Comparison of ENCODE assay signal across 30 mouse cellular contexts in genomic region chr2:120575978-120576377, GRCm38 (mm10). TPM values are rescaled to one million over a fixed set of nuclear protein-coding genes. Genes with fewer than 3 reads are reported as not detected.
A peak's percentile ranks its signal among the peaks of the same experiment; 100 is the strongest.
DNase-seq lines count a peak whose midpoint lies in the region; ATAC-seq and TF ChIP-seq lines count a peak whose summit lies in the region.
"Had no signal": no experiment of that assay in that cellular context is flagged by ENCODE, and none has a peak within 500 bp of the region (broad histone marks: within the 10 kb centered on the region; RNA-seq: fewer than 3 reads in every experiment).

No protein-coding gene starts in this region.

- H3K4me2 ChIP-seq in liver, embryonic 14.5 days (ENCODE audit: low read depth), result peak overlapping the region; percentile 26
- no peak overlapping the region for H3K4me2 ChIP-seq in forebrain, embryonic 13.5 days
- H3K4me2 ChIP-seq: forebrain, embryonic 12.5 days; hindbrain, embryonic 12.5 days; intestine, embryonic 15.5 days; lung, embryonic 15.5 days; midbrain, embryonic 11.5 days; stomach, embryonic 15.5 days had no signal

- H3K4me3 ChIP-seq in bone marrow macrophage, adult 2 months (ENCODE audit: insufficient read depth, low read length), result no peak overlapping the region
- H3K4me3 ChIP-seq in liver, embryonic 14.5 days (ENCODE audit: insufficient read depth in 1 of 2, low read depth in 2 of 2, low read length in 2 of 2), result no peak overlapping the region
- peak overlapping the region; percentile 81 for H3K4me3 ChIP-seq in megakaryocyte, embryonic 14.5 days (replicated peaks)
- H3K4me3 ChIP-seq in forebrain, embryonic 13.5 days, result no peak overlapping the region
- H3K4me3 ChIP-seq: erythroblast, embryonic 14.5 days; forebrain, embryonic 12.5 days; hindbrain, embryonic 12.5 days; intestine, embryonic 15.5 days; limb, embryonic 10.5 days; limb, embryonic 15.5 days; lung, embryonic 15.5 days; stomach, embryonic 15.5 days had no signal

- TF ChIP-seq POLR2A in bone marrow macrophage, adult 2 months (IDR thresholded peaks at IDR 0.05; ENCODE audit: borderline replicate concordance, low read depth, low read length), result no peak

- 0 out of 2 replicates have a peak overlapping the region, but pooled peaks have one; percentile 13 for H3K9ac ChIP-seq in liver, embryonic 14.5 days (replicated peaks)
- no peak overlapping the region for H3K9ac ChIP-seq in forebrain, embryonic 13.5 days
- H3K9ac ChIP-seq: forebrain, embryonic 12.5 days; hindbrain, embryonic 12.5 days; intestine, embryonic 15.5 days; limb, embryonic 15.5 days; lung, embryonic 15.5 days; stomach, embryonic 15.5 days had no signal

- no peaks in the 10 kb centered on the region for H3K9me3 ChIP-seq in liver, embryonic 14.5 days (ENCODE audit: control insufficient read depth, low read length)
- H3K9me3 ChIP-seq in megakaryocyte, embryonic 14.5 days, result no peaks in the 10 kb centered on the region
- H3K9me3 ChIP-seq in forebrain, embryonic 13.5 days (replicated peaks), result no peaks in the 10 kb centered on the region
- H3K9me3 ChIP-seq: forebrain, embryonic 12.5 days; hindbrain, embryonic 12.5 days; intestine, embryonic 15.5 days; limb, embryonic 10.5 days; limb, embryonic 15.5 days; lung, embryonic 15.5 days; stomach, embryonic 15.5 days had no signal

- H3K4me1 ChIP-seq in bone marrow macrophage, adult 2 months (ENCODE audit: control insufficient read depth, insufficient read depth, low read length), result peaks cover 54% of the 10 kb centered on the region
- peaks cover 23 to 31% of the 10 kb centered on the region in 2 experiments for H3K4me1 ChIP-seq in liver, embryonic 14.5 days (replicated peaks; ENCODE audit: control insufficient read depth in 2 of 2, insufficient read depth in 2 of 2, low read length in 1 of 2)
- H3K4me1 ChIP-seq in megakaryocyte, embryonic 14.5 days, result peaks cover 91% of the 10 kb centered on the region
- no peaks in the 10 kb centered on the region for H3K4me1 ChIP-seq in forebrain, embryonic 13.5 days
- H3K4me1 ChIP-seq: forebrain, embryonic 12.5 days; hindbrain, embryonic 12.5 days; intestine, embryonic 15.5 days; stomach, embryonic 15.5 days had no signal

- WGBS in liver, embryonic 14.5 days (ENCODE audit: insufficient replicate concordance), result 18% methylated on average over 2 of the region's 2 CpGs
- 94% methylated on average over 2 of the region's 2 CpGs for WGBS in forebrain, embryonic 13.5 days

- H3K27ac ChIP-seq in bone marrow macrophage, adult 2 months (ENCODE audit: insufficient read depth, low read depth, low read length), result peak overlapping the region; percentile 5; the same call in 1 of the 2 replicates
- H3K27ac ChIP-seq in liver, embryonic 14.5 days, result no peak overlapping the region; the same call in none of the 2 replicates
- H3K27ac ChIP-seq in forebrain, embryonic 13.5 days, result no peak overlapping the region
- H3K27ac ChIP-seq: forebrain, embryonic 12.5 days; hindbrain, embryonic 12.5 days; hindbrain, postnatal 0 days; intestine, embryonic 15.5 days; kidney, postnatal 0 days; limb, embryonic 10.5 days; lung, embryonic 15.5 days; stomach, embryonic 15.5 days had no signal

- peak; percentile 32; the same call in 1 of the 2 replicates for TF ChIP-seq EP300 in liver, embryonic 14.5 days (IDR thresholded peaks at IDR 0.05; ENCODE audit: low read depth)

- ATAC-seq in liver, embryonic 14.5 days (ENCODE audit: insufficient read depth), result peak; percentile 68; the same call in 1 of the 2 replicates
- no peak for ATAC-seq in forebrain, embryonic 13.5 days
- ATAC-seq: hindbrain, postnatal 0 days; intestine, embryonic 15.5 days; midbrain, embryonic 16.5 days; Patski had no signal

- H3K27me3 ChIP-seq in liver, embryonic 14.5 days (ENCODE audit: control insufficient read depth, insufficient read depth, low read length), result no peaks in the 10 kb centered on the region
- H3K27me3 ChIP-seq in megakaryocyte, embryonic 14.5 days (replicated peaks), result no peaks in the 10 kb centered on the region
- H3K27me3 ChIP-seq in forebrain, embryonic 13.5 days, result no peaks in the 10 kb centered on the region
- H3K27me3 ChIP-seq: forebrain, embryonic 12.5 days; hindbrain, embryonic 12.5 days; intestine, embryonic 15.5 days; limb, embryonic 15.5 days; lung, embryonic 15.5 days; Patski; stomach, embryonic 15.5 days had no signal

- peak; percentile 75 for DNase-seq in 416B (ENCODE audit: low read depth)
- DNase-seq in liver, embryonic 14.5 days (ENCODE audit: low read depth in 3 of 3, low spot score in 3 of 3), result no peak
- DNase-seq in lung, postnatal 4 days, result no peak
- no peak for DNase-seq in retina, embryonic 14.5 days (ENCODE audit: low spot score)
- no peak for DNase-seq in spleen, postnatal 14 days (ENCODE audit: low spot score in 2 of 2)
- DNase-seq: adrenal gland, postnatal 14 days; cerebellum, adult 11-12 months; cerebellum, adult 9-11 months; gastrocnemius, postnatal 10 days; heart, postnatal 14 days; kidney, adult 2 months; kidney, postnatal 4 days; lung, postnatal 36 days; thymus, postnatal 14 days had no signal

- peaks cover 6% of the 10 kb centered on the region; the same call in 1 of the 2 replicates for H3K36me3 ChIP-seq in liver, embryonic 14.5 days (replicated peaks; ENCODE audit: control insufficient read depth, insufficient read depth, low read depth)
- peaks cover 43% of the 10 kb centered on the region for H3K36me3 ChIP-seq in megakaryocyte, embryonic 14.5 days (replicated peaks; ENCODE audit: low read length)
- peaks cover 9% of the 10 kb centered on the region; the same call in 1 of the 2 replicates for H3K36me3 ChIP-seq in forebrain, embryonic 13.5 days (ENCODE audit: poor library complexity, severe bottlenecking)
- H3K36me3 ChIP-seq: intestine, embryonic 15.5 days; stomach, embryonic 15.5 days had no signal

- no peak for TF ChIP-seq CTCF in bone marrow macrophage, adult 2 months (IDR thresholded peaks at IDR 0.05; ENCODE audit: low read depth, low read length)
- no peak for TF ChIP-seq CTCF in liver, embryonic 14.5 days (IDR thresholded peaks at IDR 0.05; ENCODE audit: low read depth)

RNA-seq across cellular contexts. Expression of gene Snap23, which starts 8.5 kb away (rescaled TPM):
- polyA plus RNA-seq in bone marrow macrophage, adult 2 months (2012; ENCODE audit: insufficient read depth, insufficient read length, missing spikeins), result 248 and 266 TPM in 2 replicates
- 10.7 and 15.6 TPM in 2 replicates for polyA plus RNA-seq in liver, embryonic 14.5 days (2012; rRNA removed)
- 23.5 and 23.9 TPM in 2 replicates for polyA plus RNA-seq in liver, embryonic 14.5 days (2014; fragmentation: Nextera tagmentation; extraction: Ambion mirVana)
- polyA plus RNA-seq in megakaryocyte, embryonic 14.5 days (2012; ENCODE audit: insufficient read depth, low replicate concordance), result 4.7 and 18.1 TPM in 2 replicates
- 21.5 and 25.0 TPM in 2 replicates for polyA plus RNA-seq in forebrain, embryonic 13.5 days (2015; fragmentation: Nextera tagmentation; extraction: Ambion mirVana)

RNA-seq across cellular contexts. Expression of gene Zfp106, which starts 12.3 kb away (rescaled TPM):
- polyA plus RNA-seq in bone marrow macrophage, adult 2 months (2012; ENCODE audit: insufficient read depth, insufficient read length, missing spikeins), result 66.2 and 79.1 TPM in 2 replicates
- polyA plus RNA-seq in liver, embryonic 14.5 days (2012; rRNA removed), result 10.3 and 13.8 TPM in 2 replicates
- polyA plus RNA-seq in liver, embryonic 14.5 days (2014; fragmentation: Nextera tagmentation; extraction: Ambion mirVana), result 19.1 and 19.9 TPM in 2 replicates
- polyA plus RNA-seq in megakaryocyte, embryonic 14.5 days (2012; ENCODE audit: insufficient read depth, low replicate concordance), result 1.5 and 7.7 TPM in 2 replicates
- polyA plus RNA-seq in forebrain, embryonic 13.5 days (2015; fragmentation: Nextera tagmentation; extraction: Ambion mirVana), result 48.4 and 54.2 TPM in 2 replicates

RNA-seq across cellular contexts. Expression of gene Haus2, which starts 33.2 kb away (rescaled TPM):
- 9.5 and 10.3 TPM in 2 replicates for polyA plus RNA-seq in bone marrow macrophage, adult 2 months (2012; ENCODE audit: insufficient read depth, insufficient read length, missing spikeins)
- polyA plus RNA-seq in liver, embryonic 14.5 days (2012; rRNA removed), result 5.8 and 7.4 TPM in 2 replicates
- 11.4 and 11.6 TPM in 2 replicates for polyA plus RNA-seq in liver, embryonic 14.5 days (2014; fragmentation: Nextera tagmentation; extraction: Ambion mirVana)
- polyA plus RNA-seq in megakaryocyte, embryonic 14.5 days (2012; ENCODE audit: insufficient read depth, low replicate concordance), result 0.89 and 1.6 TPM in 2 replicates
- polyA plus RNA-seq in forebrain, embryonic 13.5 days (2015; fragmentation: Nextera tagmentation; extraction: Ambion mirVana), result 33.5 and 38.4 TPM in 2 replicates

RNA-seq across cellular contexts. Expression of gene Lrrc57, which starts 33.3 kb away (rescaled TPM):
- 17.5 and 18.3 TPM in 2 replicates for polyA plus RNA-seq in bone marrow macrophage, adult 2 months (2012; ENCODE audit: insufficient read depth, insufficient read length, missing spikeins)
- 5.9 and 7.5 TPM in 2 replicates for polyA plus RNA-seq in liver, embryonic 14.5 days (2012; rRNA removed)
- polyA plus RNA-seq in liver, embryonic 14.5 days (2014; fragmentation: Nextera tagmentation; extraction: Ambion mirVana), result 8.6 TPM in 2 replicates
- polyA plus RNA-seq in megakaryocyte, embryonic 14.5 days (2012; ENCODE audit: insufficient read depth, low replicate concordance), result 2.1 TPM in 1 of 2 replicates, not detected in the other
- 34.5 and 37.2 TPM in 2 replicates for polyA plus RNA-seq in forebrain, embryonic 13.5 days (2015; fragmentation: Nextera tagmentation; extraction: Ambion mirVana)

RNA-seq across cellular contexts. Expression of gene Stard9, which starts 52.9 kb away (rescaled TPM):
- polyA plus RNA-seq in bone marrow macrophage, adult 2 months (2012; ENCODE audit: insufficient read depth, insufficient read length, missing spikeins), result 71.4 and 75.3 TPM in 2 replicates
- polyA plus RNA-seq in liver, embryonic 14.5 days (2012; rRNA removed), result 1.1 and 1.5 TPM in 2 replicates
- 0.56 and 0.78 TPM in 2 replicates for polyA plus RNA-seq in liver, embryonic 14.5 days (2014; fragmentation: Nextera tagmentation; extraction: Ambion mirVana)
- 0.30 TPM in 1 of 2 replicates, not detected in the other for polyA plus RNA-seq in megakaryocyte, embryonic 14.5 days (2012; ENCODE audit: insufficient read depth, low replicate concordance)
- 3.1 and 3.8 TPM in 2 replicates for polyA plus RNA-seq in forebrain, embryonic 13.5 days (2015; fragmentation: Nextera tagmentation; extraction: Ambion mirVana)
